Comparison of ENCODE assay signal across 35 mouse cellular contexts in genomic region chr4:41401167-41401566, GRCm38 (mm10).
"Had no signal": no experiment of that assay in that cellular context is flagged by ENCODE, and none has a peak within 500 bp of the region (broad histone marks: within the 10 kb centered on the region; RNA-seq: fewer than 3 reads in every experiment).

No protein-coding gene starts in this region.

- H3K4me2 ChIP-seq: heart, embryonic 11.5 days; heart, embryonic 12.5 days; heart, embryonic 13.5 days; heart, embryonic 15.5 days; hindbrain, embryonic 12.5 days; hindbrain, embryonic 13.5 days; hindbrain, embryonic 14.5 days; hindbrain, embryonic 15.5 days; kidney, embryonic 15.5 days had no signal

- H3K9ac ChIP-seq: heart, embryonic 12.5 days; heart, embryonic 13.5 days; heart, embryonic 15.5 days; hindbrain, embryonic 12.5 days; hindbrain, embryonic 13.5 days; hindbrain, embryonic 14.5 days; hindbrain, embryonic 15.5 days; kidney, embryonic 15.5 days had no signal

- H3K4me1 ChIP-seq: heart, embryonic 10.5 days; heart, embryonic 13.5 days; heart, embryonic 15.5 days; hindbrain, embryonic 10.5 days; hindbrain, embryonic 12.5 days; hindbrain, embryonic 13.5 days; hindbrain, embryonic 15.5 days; kidney, embryonic 15.5 days had no signal

- DNase-seq: heart, postnatal 10 days; heart, postnatal 14 days; heart, postnatal 36 days; heart, postnatal 4 days; kidney, adult 11 months; kidney, adult 18-20 months; kidney, adult 2 months; kidney, adult 8-10 months; kidney, adult 9 months; kidney, postnatal 10 days; kidney, postnatal 14 days; kidney, postnatal 25 days; kidney, postnatal 36 days; kidney, postnatal 4 days; layer of hippocampus, adult 9-11 months; layer of hippocampus, postnatal 36 days had no signal

- H3K36me3 ChIP-seq: hindbrain, embryonic 15.5 days had no signal

- H3K27ac ChIP-seq: heart, embryonic 10.5 days; heart, embryonic 13.5 days; heart, embryonic 15.5 days; hindbrain, embryonic 10.5 days; hindbrain, embryonic 12.5 days; hindbrain, embryonic 13.5 days; hindbrain, embryonic 14.5 days; hindbrain, embryonic 15.5 days; hindbrain, postnatal 0 days; kidney, embryonic 15.5 days; kidney, postnatal 0 days; layer of hippocampus, adult 2 months; left cerebral cortex, adult 2 months had no signal

- H3K9me3 ChIP-seq: heart, embryonic 10.5 days; heart, embryonic 12.5 days; heart, embryonic 13.5 days; heart, embryonic 15.5 days; hindbrain, embryonic 10.5 days; hindbrain, embryonic 12.5 days; hindbrain, embryonic 13.5 days; hindbrain, embryonic 15.5 days; kidney, embryonic 15.5 days had no signal

- H3K4me3 ChIP-seq: heart, embryonic 10.5 days; heart, embryonic 12.5 days; heart, embryonic 13.5 days; heart, embryonic 15.5 days; hindbrain, embryonic 10.5 days; hindbrain, embryonic 12.5 days; hindbrain, embryonic 13.5 days; hindbrain, embryonic 15.5 days; kidney, embryonic 15.5 days; layer of hippocampus, adult 2 months; left cerebral cortex, adult 2 months had no signal

- H3K27me3 ChIP-seq: heart, embryonic 12.5 days; heart, embryonic 13.5 days; heart, embryonic 15.5 days; hindbrain, embryonic 12.5 days; hindbrain, embryonic 13.5 days; hindbrain, embryonic 15.5 days; kidney, embryonic 15.5 days had no signal

- ATAC-seq: hindbrain, embryonic 16.5 days; hindbrain, postnatal 0 days; inflammation-experienced regulatory T-cells, adult 6 months; intestine, embryonic 16.5 days; intestine, postnatal 0 days had no signal
